Mouse (Mus musculus) layer of hippocampus, adult 6 months (tissue): ENCODE measurements around the gene Sirpa. TPM values are rescaled to one million over a fixed set of nuclear protein-coding genes. Genes with fewer than 3 reads are reported as not detected.

Experiments
- long read RNA-seq, 2 experiments: library from polyadenylated mRNA; unstranded; transcript quantifications; one replicate each; pipeline ENCODE4 v2.0.0; 2019 to 2020
- polyA plus RNA-seq: library from polyadenylated mRNA; unstranded; fragments of <200 nt; fragmentation: Nextera tagmentation; gene quantifications from 2 replicates; pipeline ENCODE4 v1.2.3, GENCODE M21; 2021

The Sirpa gene
- 119 and 122 TPM in 2 replicates for polyA plus RNA-seq
- long read RNA-seq, experiment 1, transcript Sirpa-214 (9 exons, 3,812 nt) = minor isoform, 18 of 314 reads
- long read RNA-seq, experiment 1, transcript Sirpa-203 (8 exons, 3,982 nt) = major isoform, 115 of 314 reads
- long read RNA-seq, experiment 1, transcript Sirpa-209 (6 exons, 876 nt) = minor isoform, 32 of 314 reads
- long read RNA-seq, experiment 1, transcript Sirpa-201 (8 exons, 3,644 nt) = minor isoform, 10 of 314 reads
- long read RNA-seq, experiment 1, partial matches to known transcripts = 37 of 314 reads
- long read RNA-seq, experiment 1, other reads (novel, unspliced or antisense) = 92 of 314 reads
- long read RNA-seq, experiment 2, transcript Sirpa-209 (6 exons, 876 nt) = minor isoform, 102 of 890 reads
- long read RNA-seq, experiment 2, transcript Sirpa-203 (8 exons, 3,982 nt) = major isoform, 428 of 890 reads
- long read RNA-seq, experiment 2, transcript Sirpa-214 (9 exons, 3,812 nt) = minor isoform, 83 of 890 reads
- long read RNA-seq, experiment 2, transcript Sirpa-201 (8 exons, 3,644 nt) = minor isoform, 58 of 890 reads
- long read RNA-seq, experiment 2, partial matches to known transcripts = 133 of 890 reads
- long read RNA-seq, experiment 2, other reads (novel, unspliced or antisense) = 65 of 890 reads

GRCm38 (mm10) chr2:129592459-129593140 lies at the start of gene Sirpa:
TSS of gene Sirpa (plus strand) at chr2:129592835.

Other genes with a start within 250 kb of the Sirpa start
- 0.20 and 0.24 TPM in 2 replicates for gene Il1b, start 221.7 kb upstream of the Sirpa start, polyA plus RNA-seq
- gene F830045P16Rik, start 56.2 kb upstream of the Sirpa start, polyA plus RNA-seq = not detected in 2 replicates
- gene Pdyn, start 107.0 kb downstream of the Sirpa start, polyA plus RNA-seq = 9.0 and 9.3 TPM in 2 replicates
- gene Stk35, start 207.7 kb downstream of the Sirpa start, polyA plus RNA-seq = 7.8 and 9.0 TPM in 2 replicates